ENCODE assay signal across 7 mouse cellular contexts in the genomic region with DNA sequence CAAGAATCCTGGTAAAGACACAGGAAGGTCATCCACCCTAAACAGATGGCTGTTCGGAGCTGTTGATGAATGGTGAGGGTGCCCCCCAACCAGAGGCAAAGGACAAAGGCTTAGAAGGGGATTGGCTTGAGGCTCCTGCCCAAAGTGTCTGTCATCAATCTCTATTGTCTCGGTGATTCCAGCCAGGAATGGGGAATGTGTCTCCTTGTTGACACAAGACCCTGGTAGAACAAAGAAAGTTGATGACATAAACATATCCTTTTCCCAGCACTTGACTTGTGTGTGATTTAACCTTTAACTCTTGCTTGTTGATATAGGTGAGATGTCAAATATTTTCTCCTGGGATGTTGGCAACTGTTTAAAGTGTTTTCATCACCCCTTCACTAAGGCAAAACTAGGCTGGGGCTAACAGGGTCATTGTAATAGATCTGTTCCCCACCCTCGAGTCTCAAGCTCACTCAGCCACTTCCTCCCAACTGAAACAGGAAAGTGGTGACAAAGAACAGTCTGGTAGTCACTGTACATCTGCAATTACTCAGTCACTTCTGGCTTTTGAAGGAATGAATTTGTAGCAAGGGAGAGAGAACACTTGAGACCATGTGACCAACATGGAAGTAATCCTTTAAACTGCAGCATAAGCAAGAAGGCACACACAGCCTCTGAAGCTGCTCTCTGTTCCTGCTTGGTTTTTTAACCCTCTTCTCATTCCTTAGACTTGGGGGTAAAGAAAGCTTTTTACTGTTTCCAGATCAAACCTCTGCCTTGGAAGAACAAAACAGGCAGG. TPM values are rescaled to one million over a fixed set of nuclear protein-coding genes. Genes with fewer than 3 reads are reported as not detected.
DNase-seq lines count a peak whose midpoint lies in the region; ATAC-seq and TF ChIP-seq lines count a peak whose summit lies in the region.

No protein-coding gene starts in this region.

- peak; percentile 87 for ATAC-seq in heart, postnatal 0 days (ENCODE audit: insufficient read depth, low read depth)
- ATAC-seq in liver, embryonic 12.5 days: peak; percentile 47

- TF ChIP-seq CTCF in heart, postnatal 0 days (IDR thresholded peaks at IDR 0.05; ENCODE audit: low read depth): no peak

- H3K27ac ChIP-seq in brown adipose tissue, adult 24 weeks (replicated peaks; ENCODE audit: low read depth, low read length): peak overlapping the region; percentile 87
- H3K27ac ChIP-seq in heart, postnatal 0 days (ENCODE audit: low read depth): peak overlapping the region; percentile 69
- 0 out of 2 replicates have a peak overlapping the region, but pooled peaks have one; percentile 7 for H3K27ac ChIP-seq in liver, embryonic 12.5 days

- intact Hi-C loops in left cerebral cortex, postnatal 25 days (cut with DNase I): no loop called here

- TF ChIP-seq EP300 in heart, postnatal 0 days (IDR thresholded peaks at IDR 0.05; ENCODE audit: low read depth): no peak

- DNase-seq in R1 (ENCODE audit: low read depth, low spot score): peak; percentile 44
- DNase-seq in heart, postnatal 0 days (ENCODE audit: low spot score): peak; percentile 61
- no peak for DNase-seq in cerebellum, adult 11-12 months
- no peak for DNase-seq in left cerebral cortex, postnatal 25 days (ENCODE audit: low spot score in 2 of 2)
- no peak for DNase-seq in urinary bladder, postnatal 4 days (ENCODE audit: low spot score in 2 of 2)

- no peaks in the 10 kb centered on the region for H3K9me3 ChIP-seq in heart, postnatal 0 days (replicated peaks; ENCODE audit: control insufficient read depth, low read length)
- H3K9me3 ChIP-seq in liver, embryonic 12.5 days (replicated peaks): no peaks in the 10 kb centered on the region

- H3K4me1 ChIP-seq in brown adipose tissue, adult 24 weeks (ENCODE audit: control insufficient read depth, insufficient read depth, insufficient read length, low read length): peaks cover 16% of the 10 kb centered on the region; the same call in 1 of the 2 replicates
- 0 out of 2 replicates have a peak, but pooled peaks cover 11% of the 10 kb centered on the region for H3K4me1 ChIP-seq in heart, postnatal 0 days (ENCODE audit: control insufficient read depth, insufficient read depth)
- no peaks in the 10 kb centered on the region; the same call in 1 of the 2 replicates for H3K4me1 ChIP-seq in liver, embryonic 12.5 days

- no peak overlapping the region for H3K9ac ChIP-seq in heart, postnatal 0 days (replicated peaks; ENCODE audit: low read depth, low read length)
- H3K9ac ChIP-seq in liver, embryonic 12.5 days: no peak overlapping the region

- H3K36me3 ChIP-seq in heart, postnatal 0 days (replicated peaks; ENCODE audit: control insufficient read depth, insufficient read depth, low read length): no peaks in the 10 kb centered on the region
- no peaks in the 10 kb centered on the region for H3K36me3 ChIP-seq in liver, embryonic 12.5 days

- WGBS in heart, postnatal 0 days: 14% methylated on average over 3 of the region's 3 CpGs
- WGBS in liver, embryonic 12.5 days (ENCODE audit: insufficient replicate concordance): 22% methylated on average over 3 of the region's 3 CpGs

- H3K4me3 ChIP-seq in brown adipose tissue, adult 24 weeks (ENCODE audit: insufficient read depth, low read depth, low read length): no peak overlapping the region
- H3K4me3 ChIP-seq in heart, postnatal 0 days (ENCODE audit: low read depth, low read length): no peak overlapping the region
- H3K4me3 ChIP-seq in liver, embryonic 12.5 days: no peak overlapping the region

- no peak overlapping the region for H3K4me2 ChIP-seq in heart, postnatal 0 days (ENCODE audit: low read depth, low read length)
- no peak overlapping the region for H3K4me2 ChIP-seq in liver, embryonic 12.5 days

- H3K27me3 ChIP-seq in heart, postnatal 0 days (ENCODE audit: control insufficient read depth, insufficient read depth, low read length): no peaks in the 10 kb centered on the region
- H3K27me3 ChIP-seq in liver, embryonic 12.5 days (replicated peaks): no peaks in the 10 kb centered on the region

RNA-seq across cellular contexts. Expression of gene Dab2, which starts 39.4 kb away (rescaled TPM):
- 14.9 and 20.8 TPM in 2 replicates for polyA plus RNA-seq in brown adipose tissue, adult 24 weeks (2012; ENCODE audit: insufficient read depth, insufficient read length, missing spikeins)
- 9.4 and 10.3 TPM in 2 replicates for total RNA-seq in heart, postnatal 0 days (2014; rRNA removed; ENCODE audit: low replicate concordance)
- polyA plus RNA-seq in heart, postnatal 0 days (2015; fragmentation: Nextera tagmentation; extraction: Ambion mirVana): 11.3 and 12.2 TPM in 2 replicates
- 17.1 and 19.9 TPM in 2 replicates for polyA plus RNA-seq in liver, embryonic 12.5 days (2016; fragmentation: Nextera tagmentation; extraction: Ambion mirVana)
- total RNA-seq in left cerebral cortex, postnatal 25 days (2021): 10 to 100 TPM; 13.7 to 15.3 TPM

Comparison
In these comparisons a context has a peak if more than half of its experiments do, and no peak if none do; other contexts are left out.
1. DNase-seq: peak in R1 (single experiment) and heart, postnatal 0 days (single experiment); none in cerebellum, adult 11-12 months (single experiment), left cerebral cortex, postnatal 25 days (0 of 2) and urinary bladder, postnatal 4 days (0 of 2).
2. H3K27ac ChIP-seq: peak in every context shown above with its lines; median percentile 87 in brown adipose tissue, adult 24 weeks; 69 in heart, postnatal 0 days; 7 in liver, embryonic 12.5 days.